Mouse (Mus musculus) thymus, adult 2 months (tissue): ENCODE measurements around the gene Chd9. TPM values are rescaled to one million over a fixed set of nuclear protein-coding genes. Genes with fewer than 3 reads are reported as not detected.

Source experiments
- DNase-seq: peaks from one replicate; pipeline ENCODE4 v3.0.0; 2021
- H3K27ac ChIP-seq: fragments of 200-500 bp; 2 replicates; pipeline ENCODE4 v1.5.1; 2012; ENCODE audit warnings: low read length, control low read depth; ENCODE audit not compliant: control insufficient read depth, insufficient read depth
- H3K27me3 ChIP-seq: fragments of 200-500 bp; 2 replicates; pipeline ENCODE4 v1.6.1; 2012; ENCODE audit warnings: mild to moderate bottlenecking, low read length, moderate library complexity, mixed read lengths; ENCODE audit not compliant: control insufficient read depth, insufficient read depth
- H3K36me3 ChIP-seq: fragments of 200-500 bp; 2 replicates; pipeline ENCODE4 v1.6.1; 2012; ENCODE audit warnings: mild to moderate bottlenecking, low read length, moderate library complexity; ENCODE audit not compliant: control insufficient read depth, insufficient read depth
- H3K4me1 ChIP-seq: fragments of 200-500 bp; replicated peaks from 2 replicates; pipeline ENCODE4 v1.6.1; 2012; ENCODE audit warnings: low read length; ENCODE audit not compliant: control insufficient read depth, insufficient read depth
- H3K4me3 ChIP-seq: fragments of 200-500 bp; 2 replicates; pipeline ENCODE4 v1.5.1; 2012; ENCODE audit warnings: mild to moderate bottlenecking, low read length, control low read depth, moderate library complexity; ENCODE audit not compliant: control insufficient read depth, insufficient read depth
- CTCF ChIP-seq: fragments of 200-500 bp; IDR thresholded peaks from 2 replicates; pipeline ENCODE4 v1.5.1; 2012; ENCODE audit warnings: mild to moderate bottlenecking, control low read depth, low read length, moderate library complexity, borderline replicate concordance; ENCODE audit not compliant: control insufficient read depth, poor library complexity, insufficient read depth; ENCODE audit errors: extremely low read depth
- POLR2A ChIP-seq: fragments of 200-500 bp; IDR thresholded peaks from 2 replicates; pipeline ENCODE4 v1.6.1; 2012; ENCODE audit warnings: mild to moderate bottlenecking, low read length, control low read depth, moderate library complexity; ENCODE audit not compliant: control insufficient read depth, poor library complexity, insufficient read depth; ENCODE audit errors: extremely low read depth
- WGBS: fragments of 180-500 bp; shearing (Covaris S2); methylation state at CpG from one replicate; pipeline ENCODE4 v1.1.7; 2018; 5-methylcytosine and 5-hydroxymethylcytosine counted together
- polyA plus RNA-seq: library from polyadenylated mRNA; depleted of rRNA; stranded (reverse); fragments of >200 nt; gene quantifications from 2 replicates; pipeline ENCODE4 v1.2.3, GENCODE M21; 2012

Gene Chd9
- polyA plus RNA-seq, 1 experiment = 127 TPM

DNA sequence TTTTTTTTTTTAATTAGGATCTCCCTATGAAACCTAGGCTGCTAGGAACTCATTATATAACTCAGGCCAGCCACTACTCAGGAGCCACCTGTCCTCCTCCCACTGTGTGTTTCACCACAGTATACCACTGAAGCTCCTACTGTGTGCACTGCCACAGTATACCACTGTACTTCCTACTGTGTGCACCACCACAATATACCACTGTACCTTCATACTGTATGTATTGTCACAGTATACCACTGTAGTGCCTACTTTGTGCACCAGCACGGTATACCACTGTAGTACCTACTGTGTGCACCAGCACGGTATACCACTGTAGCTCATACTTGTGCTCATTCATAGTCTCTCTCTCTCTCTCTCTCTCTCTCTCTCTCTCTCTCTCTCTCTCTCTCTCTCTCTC is 29.9 kb downstream of the Chd9 start:
- WGBS = 97% methylated on average over 2 of the region's 2 CpGs
- Histone ChIP-seq H3K27ac (no peak overlapping the region), H3K36me3 (no peaks in the 10 kb centered on the region), H3K27me3 (no peaks in the 10 kb centered on the region), H3K4me3 (no peak overlapping the region), H3K4me1 (peaks cover 20% of the 10 kb centered on the region)
- TF ChIP-seq CTCF = no peak
- no peak for TF ChIP-seq POLR2A
- DNase-seq = no peak

DNA sequence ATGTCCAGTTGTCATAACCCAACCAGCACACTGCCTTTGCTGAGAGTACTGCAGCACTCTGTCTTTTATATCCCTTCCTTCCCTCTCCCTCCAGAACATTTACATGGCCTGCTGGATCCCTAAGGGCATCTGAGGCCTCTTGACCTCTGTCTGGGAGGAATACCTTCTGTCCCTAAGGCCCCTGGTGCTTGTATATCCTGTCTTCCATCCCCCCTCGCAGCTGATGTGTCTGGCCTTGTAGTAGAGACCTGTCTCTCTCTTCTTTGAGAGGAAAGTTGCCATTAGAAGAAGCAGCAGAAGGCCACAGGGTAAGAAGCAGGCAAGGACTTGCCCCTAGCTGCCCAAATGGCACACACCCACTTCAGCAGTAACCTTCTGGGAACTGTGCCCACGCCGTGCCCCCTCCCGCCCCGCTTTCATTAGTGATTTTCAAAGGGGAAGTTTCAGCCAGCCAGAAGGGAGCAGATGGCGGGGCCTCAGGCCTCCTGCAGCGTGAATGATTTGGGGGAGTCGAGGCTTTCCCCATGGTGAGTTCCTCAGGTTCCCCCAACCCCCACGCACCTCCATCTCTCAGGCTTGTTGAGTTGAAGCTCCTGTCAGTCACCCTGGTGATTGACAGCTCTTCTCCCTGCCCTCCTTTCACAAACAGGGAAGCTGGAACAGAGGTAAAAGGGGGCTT is 33.3 kb downstream of the Chd9 start:
- DNase-seq = no peak
- no peak overlapping the region for H3K27ac ChIP-seq
- TF ChIP-seq POLR2A = no peak
- no peak for TF ChIP-seq CTCF

DNA sequence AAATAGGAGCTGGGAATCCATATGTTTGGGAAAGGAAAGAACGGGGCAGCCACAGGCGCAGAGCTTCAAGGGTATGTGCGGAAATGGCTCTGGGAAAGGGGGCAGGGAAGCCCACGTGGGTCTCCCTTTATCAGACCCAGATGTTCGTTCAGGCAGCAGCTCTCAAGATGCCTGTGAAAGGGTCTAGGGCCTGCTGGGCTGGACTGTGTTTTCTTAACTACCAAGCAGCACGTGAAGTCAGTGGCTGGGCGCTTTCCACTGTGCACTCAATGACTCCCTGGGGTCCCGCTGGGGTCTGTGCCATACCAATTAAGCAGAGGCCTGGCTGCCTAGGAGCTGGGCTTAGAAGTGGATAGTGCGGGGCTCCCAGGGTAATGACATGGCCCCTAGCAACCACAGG is 33.9 kb downstream of the Chd9 start:
- Histone ChIP-seq H3K27ac (no peak overlapping the region), H3K36me3 (no peaks in the 10 kb centered on the region), H3K4me1 (peaks cover 12% of the 10 kb centered on the region), H3K4me3 (no peak overlapping the region), H3K27me3 (no peaks in the 10 kb centered on the region)
- WGBS = 55% methylated on average over 9 of the region's 9 CpGs
- no peak for DNase-seq
- TF ChIP-seq POLR2A (no peak), CTCF (no peak)

More for the DNA sequence above, 33.3 kb downstream of the Chd9 start:
- 18% methylated on average over 9 of the region's 9 CpGs for WGBS
- Histone ChIP-seq H3K4me1 (peaks cover 12% of the 10 kb centered on the region), H3K4me3 (no peak overlapping the region), H3K36me3 (no peaks in the 10 kb centered on the region), H3K27me3 (no peaks in the 10 kb centered on the region)

GRCm38 (mm10) chr8:90867061-90867460 is 38.9 kb downstream of the Chd9 start:
- DNase-seq = no peak
- 97% methylated on average over 2 of the region's 2 CpGs for WGBS
- H3K4me3 ChIP-seq = no peak overlapping the region
- H3K27me3 ChIP-seq = no peaks in the 10 kb centered on the region
- H3K36me3 ChIP-seq = no peaks in the 10 kb centered on the region
- peaks cover 9% of the 10 kb centered on the region for H3K4me1 ChIP-seq
- no peak overlapping the region for H3K27ac ChIP-seq
- no peak for TF ChIP-seq CTCF
- TF ChIP-seq POLR2A = no peak

DNA sequence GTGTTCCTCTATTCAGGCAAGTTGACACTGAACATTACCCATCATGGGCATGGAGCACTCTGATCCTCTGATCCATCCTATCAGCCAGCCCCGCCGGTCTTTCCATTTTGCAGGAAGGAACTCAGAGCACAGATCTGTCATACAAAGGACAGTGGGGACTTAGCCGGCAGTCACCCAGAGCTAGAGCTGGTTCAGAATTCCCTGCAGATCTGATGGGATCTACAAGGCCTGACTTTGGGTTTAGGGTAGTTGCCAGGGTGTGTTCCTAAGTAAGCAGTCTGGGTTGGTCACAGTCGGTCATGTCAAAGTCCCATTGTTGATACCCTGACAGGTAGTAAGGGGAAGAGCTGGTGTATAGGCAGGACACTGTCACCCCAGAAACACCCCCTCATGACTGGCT is 39.8 kb downstream of the Chd9 start:
- no peak for DNase-seq
- peaks cover 6% of the 10 kb centered on the region; the same call in 1 of the 2 replicates for H3K4me1 ChIP-seq
- H3K27ac ChIP-seq = no peak overlapping the region
- TF ChIP-seq CTCF (no peak), POLR2A (no peak)
- no peaks in the 10 kb centered on the region for H3K36me3 ChIP-seq
- H3K27me3 ChIP-seq = no peaks in the 10 kb centered on the region
- 97% methylated on average over 4 of the region's 4 CpGs for WGBS
- no peak overlapping the region for H3K4me3 ChIP-seq

DNA sequence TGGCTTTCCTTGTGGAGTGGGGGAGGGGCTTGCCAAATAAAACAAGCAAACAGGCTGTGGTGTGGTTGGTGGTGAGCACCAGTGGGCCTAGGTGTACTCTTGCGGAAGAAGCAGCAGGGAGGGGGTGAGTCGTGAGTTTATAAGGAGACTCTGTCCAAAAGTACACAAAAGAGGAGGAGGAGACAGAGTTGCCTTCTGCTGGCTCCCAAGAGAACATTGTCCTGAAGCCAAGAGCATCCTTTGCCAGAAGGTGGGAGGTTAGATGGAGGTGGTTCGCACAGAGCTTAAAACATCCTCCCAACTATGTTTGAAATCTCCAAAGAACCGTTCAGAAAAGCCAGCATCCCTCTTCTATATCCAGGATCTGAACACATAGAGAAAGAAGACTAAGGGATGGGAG is 40.2 kb downstream of the Chd9 start:
- TF ChIP-seq POLR2A (no peak), CTCF (no peak)
- H3K4me1 ChIP-seq = peaks cover 6% of the 10 kb centered on the region; the same call in 1 of the 2 replicates
- H3K4me3 ChIP-seq = no peak overlapping the region
- DNase-seq = no peak
- no peak overlapping the region for H3K27ac ChIP-seq
- no peaks in the 10 kb centered on the region for H3K36me3 ChIP-seq
- no peaks in the 10 kb centered on the region for H3K27me3 ChIP-seq
- 72% methylated on average over 4 of the region's 4 CpGs for WGBS

DNA sequence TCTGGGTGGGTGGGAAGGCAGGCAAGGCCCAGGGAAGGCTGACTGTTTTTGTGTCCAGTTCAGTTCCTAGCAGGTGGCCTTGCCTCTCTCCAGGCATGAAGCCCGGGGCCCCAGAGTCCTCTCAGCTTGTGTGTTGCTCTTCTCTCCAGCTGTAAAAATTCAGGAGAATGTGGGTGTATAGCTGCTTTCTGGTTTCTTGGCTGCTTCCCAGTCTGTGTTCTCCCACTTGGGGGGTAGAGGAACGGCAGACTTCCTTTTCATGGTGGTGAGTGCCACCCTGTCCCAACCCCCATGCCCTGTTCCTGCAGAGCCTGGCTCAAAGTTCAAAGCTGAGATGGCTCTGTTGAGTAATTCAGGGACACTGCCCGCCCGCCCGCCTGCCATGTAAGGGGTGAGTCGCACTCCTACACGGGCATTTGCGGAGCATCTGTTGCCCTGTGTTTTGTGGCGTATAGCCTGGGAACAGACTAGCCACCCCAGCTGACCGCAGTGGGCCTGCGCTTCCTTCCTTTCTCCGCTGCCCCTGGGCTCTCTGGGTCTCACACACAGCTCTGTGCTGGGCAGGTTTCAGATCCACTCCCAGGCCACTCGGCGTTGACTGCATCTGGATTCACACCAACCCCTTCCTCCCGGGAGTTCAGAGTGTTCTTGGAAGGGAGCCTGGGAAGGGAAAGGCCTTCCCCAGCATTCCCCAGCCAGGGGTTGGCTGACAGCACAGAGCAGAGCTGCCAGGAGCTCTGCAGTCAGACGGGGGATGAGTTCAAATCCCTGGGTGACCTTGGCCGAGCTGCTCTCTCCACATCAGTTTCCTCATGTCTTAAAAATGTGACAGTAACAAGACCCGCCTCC is 41.1 kb downstream of the Chd9 start:
- WGBS = 36% methylated on average over 18 of the region's 18 CpGs
- TF ChIP-seq POLR2A (no peak), CTCF (no peak)
- H3K27me3 ChIP-seq = no peaks in the 10 kb centered on the region
- H3K4me1 ChIP-seq = peaks cover 6% of the 10 kb centered on the region; the same call in 1 of the 2 replicates
- no peak for DNase-seq
- H3K4me3 ChIP-seq = no peak overlapping the region
- no peaks in the 10 kb centered on the region for H3K36me3 ChIP-seq
- H3K27ac ChIP-seq = no peak overlapping the region
